Mouse (Mus musculus): ENCODE data around the gene Cym.

Cym gene

GRCm38 (mm10) chr3:107221608-107222007 is at the start of gene Cym:
Gene Cym (minus strand): TSS chr3:107221732.
- DNase-seq (ENCODE audit: low spot score) = no peak

GRCm38 (mm10) chr3:107266814-107267345 is 45.3 kb upstream of the Cym start:
- no peak for DNase-seq (ENCODE audit: low spot score)

GRCm38 (mm10) chr3:107261851-107262165 is 40.3 kb upstream of the Cym start:
- peak; percentile 18 for DNase-seq (ENCODE audit: low spot score)

GRCm38 (mm10) chr3:107260956-107261850 is 39.7 kb upstream of the Cym start:
- peak; percentile 16 for DNase-seq (ENCODE audit: low spot score)

- DNase-seq (ENCODE audit: low spot score) = no peak
Measured at GRCm38 (mm10) chr3:107257924-107258323, 36.4 kb upstream of the Cym start.

GRCm38 (mm10) chr3:107256724-107257123 is 35.2 kb upstream of the Cym start:
- DNase-seq (ENCODE audit: low spot score) = no peak

GRCm38 (mm10) chr3:107255992-107256391 is 34.5 kb upstream of the Cym start:
- DNase-seq (ENCODE audit: low spot score) = no peak

GRCm38 (mm10) chr3:107253925-107254324 is 32.4 kb upstream of the Cym start:
- no peak for DNase-seq (ENCODE audit: low spot score)

- DNase-seq (ENCODE audit: low spot score) = no peak
Measured at GRCm38 (mm10) chr3:107252035-107252434, 30.5 kb upstream of the Cym start.

GRCm38 (mm10) chr3:107250320-107250719 is 28.8 kb upstream of the Cym start:
- DNase-seq (ENCODE audit: low spot score) = no peak

GRCm38 (mm10) chr3:107249042-107249441 is 27.5 kb upstream of the Cym start:
- DNase-seq (ENCODE audit: low spot score) = no peak

GRCm38 (mm10) chr3:107246876-107247275 is 25.3 kb upstream of the Cym start:
- no peak for DNase-seq (ENCODE audit: low spot score)

GRCm38 (mm10) chr3:107241389-107242094 is 20.0 kb upstream of the Cym start:
- no peak for DNase-seq (ENCODE audit: low spot score)

GRCm38 (mm10) chr3:107239607-107240006 is 18.1 kb upstream of the Cym start, which contains the start of gene Prok1:
Gene Prok1 (minus strand): TSS chr3:107239707.
- DNase-seq (ENCODE audit: low spot score) = no peak

GRCm38 (mm10) chr3:107238471-107238980 is 17.0 kb upstream of the Cym start:
- DNase-seq (ENCODE audit: low spot score) = no peak

GRCm38 (mm10) chr3:107238051-107238450 is 16.5 kb upstream of the Cym start:
- no peak for DNase-seq (ENCODE audit: low spot score)

GRCm38 (mm10) chr3:107233945-107234344 is 12.4 kb upstream of the Cym start:
- no peak for DNase-seq (ENCODE audit: low spot score)

- peak; percentile 86 for DNase-seq (ENCODE audit: low spot score)
Measured at GRCm38 (mm10) chr3:107233351-107233813, 11.8 kb upstream of the Cym start.

- no peak for DNase-seq (ENCODE audit: low spot score)
Measured at GRCm38 (mm10) chr3:107231202-107231601, 9.7 kb upstream of the Cym start.

GRCm38 (mm10) chr3:107230527-107230926 is 9.0 kb upstream of the Cym start, which contains the start of gene A630076J17Rik:
Gene A630076J17Rik (plus strand): TSS chr3:107230614.
- no peak for DNase-seq (ENCODE audit: low spot score)

- no peak for DNase-seq (ENCODE audit: low spot score)
Measured at GRCm38 (mm10) chr3:107229822-107230221, 8.3 kb upstream of the Cym start.

- no peak for DNase-seq (ENCODE audit: low spot score)
Measured at GRCm38 (mm10) chr3:107229221-107229620, 7.7 kb upstream of the Cym start.

GRCm38 (mm10) chr3:107225820-107226219 is 4.3 kb upstream of the Cym start:
- no peak for DNase-seq (ENCODE audit: low spot score)
